9 mouse cellular contexts compared by ENCODE assay signal in the genomic region with DNA sequence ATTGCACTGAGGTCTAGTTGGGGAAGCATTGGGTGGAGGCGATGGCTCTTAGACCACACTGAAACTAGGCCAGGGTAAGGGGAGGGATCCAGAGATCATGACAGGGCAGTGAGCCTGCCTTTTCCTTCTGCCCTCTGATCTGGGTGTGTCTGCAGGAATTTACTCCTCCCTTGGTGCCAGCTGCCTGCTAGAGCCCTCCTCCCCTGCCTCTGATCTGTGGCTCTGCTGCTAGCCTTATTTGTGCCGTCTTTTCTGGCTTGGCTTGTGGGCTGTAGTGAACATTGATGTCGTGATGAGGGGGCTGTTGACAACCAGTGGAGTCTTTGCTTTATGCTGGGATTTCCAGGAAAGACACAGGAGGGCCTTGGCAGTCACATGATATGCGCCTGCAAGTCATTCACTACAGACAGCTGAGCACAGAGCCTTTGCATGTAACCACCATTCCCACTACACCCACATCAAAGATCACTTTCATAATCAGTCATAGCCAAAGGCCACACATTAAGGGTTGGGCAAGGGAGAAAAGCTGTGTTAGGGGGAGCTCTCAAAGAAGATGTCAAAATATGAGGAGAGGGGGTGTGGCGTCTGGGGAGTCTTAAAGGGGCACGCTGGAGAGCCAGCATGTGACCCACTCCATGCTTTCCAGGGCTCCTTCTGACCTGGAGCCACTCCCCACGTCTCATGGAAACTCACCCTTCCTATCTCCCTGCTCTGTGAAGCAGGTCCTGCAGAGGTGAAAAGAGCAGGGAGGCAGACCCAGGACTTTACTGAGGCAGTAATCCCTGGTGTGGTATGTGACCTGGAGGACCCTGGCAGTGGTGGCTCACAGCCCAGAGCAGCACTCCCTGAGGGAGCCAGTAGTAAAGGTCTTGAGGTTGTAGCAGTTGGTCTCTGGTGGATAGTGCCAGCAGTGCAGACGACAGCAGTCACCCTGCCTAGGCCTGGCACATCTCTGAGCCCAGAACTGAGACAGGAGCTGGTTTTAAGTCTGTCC. TPM values are rescaled to one million over a fixed set of nuclear protein-coding genes. Genes with fewer than 3 reads are reported as not detected.
DNase-seq lines count a peak whose midpoint lies in the region; ATAC-seq and TF ChIP-seq lines count a peak whose summit lies in the region.
"Had no signal": no experiment of that assay in that cellular context is flagged by ENCODE, and none has a peak within 500 bp of the region (broad histone marks: within the 10 kb centered on the region; RNA-seq: fewer than 3 reads in every experiment).

No protein-coding gene starts in this region.

- no peak for TF ChIP-seq POLR2A in lung, adult 2 months (IDR thresholded peaks at IDR 0.05; ENCODE audit: borderline replicate concordance, extremely low read depth, low read depth, low read length)

- peak overlapping the region; percentile 94 for H3K27ac ChIP-seq in intestine, embryonic 15.5 days

- H3K9ac ChIP-seq in intestine, embryonic 15.5 days: peak overlapping the region; percentile 26

- no peak for TF ChIP-seq CTCF in lung, adult 2 months (IDR thresholded peaks at IDR 0.05; ENCODE audit: insufficient read depth, low read length)

- H3K27me3 ChIP-seq in intestine, embryonic 15.5 days (replicated peaks): no peaks in the 10 kb centered on the region

- WGBS in intestine, embryonic 15.5 days: 22% methylated on average over 8 of the region's 8 CpGs
- 22% methylated on average over 8 of the region's 8 CpGs for WGBS in lung, adult 2 months

- H3K4me1 ChIP-seq in intestine, embryonic 15.5 days (replicated peaks): peaks cover 50% of the 10 kb centered on the region
- H3K4me1 ChIP-seq in lung, adult 2 months (ENCODE audit: control insufficient read depth, insufficient read depth, low read length): peaks cover 16% of the 10 kb centered on the region

- ATAC-seq in intestine, embryonic 15.5 days: peak; percentile 86

- peak overlapping the region; percentile 65 for H3K4me2 ChIP-seq in intestine, embryonic 15.5 days (replicated peaks)

- peak; percentile 57 for DNase-seq in Muller cell, postnatal 12 days (ENCODE audit: inconsistent ontology term)
- peak; percentile 51 for DNase-seq in embryo, embryonic 10 days (ENCODE audit: low spot score)
- DNase-seq in heart, adult 18-20 months: peak; percentile 51 to 60
- peak; percentile 69 for DNase-seq in lung, adult 2 months
- DNase-seq in skeletal muscle tissue, adult 2 months (ENCODE audit: low read depth, low spot score): peak; percentile 82
- no peak for DNase-seq in ovary, adult 18-20 months (ENCODE audit: low spot score)
- DNase-seq in left cerebral cortex, adult 11 months (ENCODE audit: low spot score): no peak

- no peaks in the 10 kb centered on the region for H3K36me3 ChIP-seq in intestine, embryonic 15.5 days

- H3K9me3 ChIP-seq in intestine, embryonic 15.5 days: no peaks in the 10 kb centered on the region

- H3K4me3 ChIP-seq in intestine, embryonic 15.5 days (replicated peaks): no peak overlapping the region
- peak overlapping the region; percentile 20 for H3K4me3 ChIP-seq in lung, adult 2 months (replicated peaks; ENCODE audit: extremely low read depth, low read depth, low read length)

RNA-seq across cellular contexts. Expression of a gene that starts 39.4 kb away (rescaled TPM):
- total RNA-seq in heart, adult 18-20 months (2021): not detected
- polyA plus RNA-seq in intestine, embryonic 15.5 days (2015; fragmentation: Nextera tagmentation; extraction: Ambion mirVana): not detected in 2 replicates
- polyA plus RNA-seq in lung, adult 2 months (2012; rRNA removed): not detected in 2 replicates
- polyA plus RNA-seq: frontal cortex, adult 2 months had no signal

Comparison
In these comparisons a context has a peak if more than half of its experiments do, and no peak if none do; other contexts are left out.
1. DNase-seq: peak in Muller cell, postnatal 12 days (single experiment), embryo, embryonic 10 days (single experiment), heart, adult 18-20 months (2 of 2), lung, adult 2 months (single experiment) and skeletal muscle tissue, adult 2 months (single experiment); none in ovary, adult 18-20 months (single experiment) and left cerebral cortex, adult 11 months (single experiment).